Mouse (Mus musculus) forebrain, postnatal 0 days (tissue): ENCODE data around the gene Gcnt2. TPM values are rescaled to one million over a fixed set of nuclear protein-coding genes. Genes with fewer than 3 reads are reported as not detected.
"Not testable (repeated sequence)": the region's sequence is repeated elsewhere in the genome, so short reads cannot be mapped to it uniquely, and the experiment has no call there.

Experiments
- ATAC-seq: fragments of 200-750 bp; cut with Nextera tagmentation; 2 replicates; pipeline ENCODE4 v1.8.0; 2017; ENCODE audit warnings: mild to moderate bottlenecking, moderate library complexity
- DNase-seq: peaks from one replicate; pipeline ENCODE4 v3.0.0-alpha.2; 2015
- H3K27ac ChIP-seq: fragments of 300-500 bp; sonication (generic); 2 replicates; pipeline ENCODE4 v1.5.1; 2014; ENCODE audit warnings: low read depth, mild to moderate bottlenecking, antibody characterized with exemption, low read length, moderate library complexity, mixed read lengths
- H3K27me3 ChIP-seq: fragments of 300-500 bp; sonication (generic); 2 replicates; pipeline ENCODE4 v1.6.1; 2014; ENCODE audit warnings: mild to moderate bottlenecking, low read length, mixed read lengths; ENCODE audit not compliant: insufficient read depth
- H3K36me3 ChIP-seq: fragments of 300-500 bp; sonication (generic); 2 replicates; pipeline ENCODE4 v1.6.1; 2014; ENCODE audit warnings: mild to moderate bottlenecking, moderate library complexity; ENCODE audit not compliant: insufficient read depth
- H3K4me1 ChIP-seq: fragments of 300-500 bp; sonication (generic); 2 replicates; pipeline ENCODE4 v1.6.1; 2014; ENCODE audit warnings: antibody characterized with exemption; ENCODE audit not compliant: insufficient read depth
- H3K4me2 ChIP-seq: fragments of 300-500 bp; sonication (generic); 2 replicates; pipeline ENCODE4 v1.6.1; 2014; ENCODE audit warnings: low read depth, mild to moderate bottlenecking, moderate library complexity
- H3K4me3 ChIP-seq: fragments of 300-500 bp; sonication (generic); 2 replicates; pipeline ENCODE4 v1.5.1; 2014; ENCODE audit warnings: low read depth, low read length, mixed read lengths
- H3K9ac ChIP-seq: fragments of 300-500 bp; sonication (generic); 2 replicates; pipeline ENCODE4 v1.6.1; 2014; ENCODE audit warnings: mild to moderate bottlenecking
- H3K9me3 ChIP-seq: fragments of 300-500 bp; sonication (generic); 2 replicates; pipeline ENCODE4 v1.6.1; 2016; ENCODE audit warnings: low read length
- CTCF ChIP-seq: sonication (generic); IDR thresholded peaks from 2 replicates; pipeline ENCODE4 v1.5.1; 2016; ENCODE audit warnings: antibody characterized with exemption, control low read depth, low read depth
- WGBS: fragments of 180-500 bp; shearing (Covaris S2); extraction: QIAGEN DNeasy Blood & Tissue Kit; methylation state at CpG from one replicate; pipeline ENCODE4 v1.1.7; 2014; 5-methylcytosine and 5-hydroxymethylcytosine counted together
- polyA plus RNA-seq: library from polyadenylated mRNA; unstranded; fragments of >200 nt; fragmentation: Nextera tagmentation; extraction: Ambion mirVana; gene quantifications from 2 replicates; pipeline ENCODE4 v1.2.1, GENCODE M21; 2015
- total RNA-seq: library from RNA; depleted of rRNA; stranded (reverse); fragments of >200 nt; gene quantifications from 2 replicates; pipeline ENCODE4 v1.2.3, GENCODE M21; 2014

The Gcnt2 gene
- total and polyA plus RNA-seq, 2 experiments from 2014 or later: 3.3 to 8.2 TPM

GRCm38 (mm10) chr13:40988418-40988817 lies 128.9 kb downstream of the Gcnt2 start:
- no peaks in the 10 kb centered on the region for H3K36me3 ChIP-seq
- 61% methylated on average over 2 of the region's 2 CpGs for WGBS
- no peak overlapping the region for H3K9ac ChIP-seq
- no peak for DNase-seq
- no peak for TF ChIP-seq CTCF
- no peak for ATAC-seq
- no peak overlapping the region for H3K4me3 ChIP-seq
- no peaks in the 10 kb centered on the region for H3K27me3 ChIP-seq
- H3K27ac ChIP-seq: no peak overlapping the region
- H3K9me3 ChIP-seq: no peaks in the 10 kb centered on the region
- no peak overlapping the region for H3K4me2 ChIP-seq
- H3K4me1 ChIP-seq: no peaks in the 10 kb centered on the region

- Histone ChIP-seq H3K27me3 (no peaks in the 10 kb centered on the region), H3K27ac (no peak overlapping the region), H3K9me3 (no peaks in the 10 kb centered on the region), H3K4me1 (0 out of 2 replicates have a peak, but pooled peaks cover 1% of the 10 kb centered on the region), H3K4me3 (no peak overlapping the region), H3K9ac (no peak overlapping the region), H3K4me2 (no peak overlapping the region), H3K36me3 (no peaks in the 10 kb centered on the region)
- TF ChIP-seq CTCF: no peak
- ATAC-seq: no peak
- WGBS: 2% methylated on average over 8 of the region's 8 CpGs
- peak; percentile 8 for DNase-seq
These were observed 135.1 kb downstream of the Gcnt2 start for GRCm38 (mm10) chr13:40994487-40995263.

GRCm38 (mm10) chr13:40998537-40998936 lies 139.0 kb downstream of the Gcnt2 start:
- H3K4me3 ChIP-seq, H3K27me3 ChIP-seq, H3K4me1 ChIP-seq, H3K27ac ChIP-seq, ATAC-seq, H3K9ac ChIP-seq, H3K9me3 ChIP-seq, DNase-seq, H3K36me3 ChIP-seq, H3K4me2 ChIP-seq: not testable (repeated sequence)
- 90% methylated on average over 5 of the region's 5 CpGs for WGBS

DNA sequence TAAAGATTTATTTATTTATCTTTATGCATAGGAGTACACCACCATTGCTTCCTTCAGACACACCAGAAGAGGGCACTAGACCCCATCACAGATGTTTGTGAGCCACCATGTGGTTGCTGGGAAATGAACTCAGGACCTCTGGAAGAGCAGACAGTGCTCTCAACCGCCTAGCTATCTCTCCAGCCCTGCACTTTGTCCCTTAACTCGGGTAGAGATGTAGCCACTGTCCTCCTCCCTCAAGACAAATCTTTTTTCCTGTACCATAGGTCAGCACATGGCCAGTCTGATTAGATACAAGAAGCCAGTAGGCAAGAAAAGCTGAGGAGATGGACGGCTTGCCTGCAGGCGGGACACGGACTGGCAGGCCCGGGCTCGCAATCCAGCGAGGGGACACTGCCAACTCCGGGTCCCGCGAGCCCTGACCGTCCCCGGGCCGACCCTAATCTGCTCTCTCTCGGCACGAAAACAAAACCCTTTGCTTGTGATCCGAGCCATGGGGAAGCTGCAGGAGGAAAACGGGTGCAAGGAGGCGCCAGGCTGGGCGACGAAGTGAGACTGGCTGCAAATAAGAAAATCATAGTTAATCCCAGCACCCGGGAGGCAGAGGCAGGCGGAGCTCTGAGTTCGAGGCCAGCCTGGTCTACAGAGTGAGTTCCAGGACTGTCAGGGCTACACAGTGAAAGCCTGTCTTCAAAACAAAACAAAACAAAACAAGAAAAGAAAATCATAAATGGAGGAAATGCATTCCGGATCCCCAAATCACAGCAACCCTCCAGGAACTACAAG lies 140.8 kb downstream of the Gcnt2 start:
- H3K36me3 ChIP-seq: peaks cover 10% of the 10 kb centered on the region
- H3K27me3 ChIP-seq: no peaks in the 10 kb centered on the region
- DNase-seq (peak; percentile 55), ATAC-seq (peak; percentile 39)
- no peaks in the 10 kb centered on the region for H3K9me3 ChIP-seq
- TF ChIP-seq CTCF: peak; percentile 71
- peak overlapping the region; percentile 68 for H3K9ac ChIP-seq
- under 1% methylated on average over 25 of the region's 25 CpGs for WGBS
- peak overlapping the region; percentile 88 for H3K4me2 ChIP-seq
- peaks cover 10% of the 10 kb centered on the region for H3K4me1 ChIP-seq
- H3K27ac ChIP-seq: peak overlapping the region; percentile 98
- H3K4me3 ChIP-seq: peak overlapping the region; percentile 69

- TF ChIP-seq CTCF: no peak
- H3K4me3 ChIP-seq: peak within 1 kb of the TSS; percentile 69
- peak; percentile 97 for DNase-seq
- peak; percentile 98 for ATAC-seq
- peak within 1 kb of the TSS; percentile 68 for H3K9ac ChIP-seq
- no peaks in the 10 kb centered on the region for H3K9me3 ChIP-seq
- H3K27me3 ChIP-seq: no peaks in the 10 kb centered on the region
- peaks cover 17% of the 10 kb centered on the region for H3K36me3 ChIP-seq
- H3K27ac ChIP-seq: peak within 1 kb of the TSS; percentile 98
- H3K4me2 ChIP-seq: peak within 1 kb of the TSS; percentile 88
- WGBS: under 1% methylated on average over 58 of the region's 58 CpGs
- H3K4me1 ChIP-seq: peaks cover 10% of the 10 kb centered on the region
These were observed 141.5 kb downstream of the Gcnt2 start, which contains the start of gene Pak1ip1 for GRCm38 (mm10) chr13:41000926-41001639. Gene Pak1ip1 (plus strand): TSS chr13:41001023.

DNA sequence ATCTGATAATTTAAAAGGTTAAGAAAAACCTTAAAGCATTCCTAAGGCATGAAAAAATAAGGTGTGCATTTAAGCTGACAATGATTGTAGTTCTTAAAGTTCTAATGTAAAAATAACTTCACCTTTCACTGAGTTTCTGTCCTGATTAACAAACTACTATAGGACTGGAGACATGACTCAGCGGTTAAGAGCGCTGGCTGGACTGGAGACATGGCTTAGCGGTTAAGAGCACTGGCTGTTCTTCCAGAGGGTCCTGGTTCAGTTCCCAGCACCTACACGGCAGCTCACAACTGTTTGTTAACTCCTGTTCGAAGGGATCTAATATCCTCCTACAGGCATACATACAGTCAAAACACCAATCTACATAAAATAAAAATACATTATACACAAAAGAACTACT lies 142.4 kb downstream of the Gcnt2 start:
- peaks cover 26% of the 10 kb centered on the region for H3K36me3 ChIP-seq
- ATAC-seq: no peak
- H3K27ac ChIP-seq: no peak overlapping the region
- no peak for TF ChIP-seq CTCF
- no peaks in the 10 kb centered on the region for H3K9me3 ChIP-seq
- 86% methylated on average over 5 of the region's 5 CpGs for WGBS
- H3K27me3 ChIP-seq: no peaks in the 10 kb centered on the region
- peaks cover 10% of the 10 kb centered on the region for H3K4me1 ChIP-seq
- no peak overlapping the region for H3K9ac ChIP-seq
- peak overlapping the region; percentile 69 for H3K4me3 ChIP-seq
- no peak for DNase-seq
- H3K4me2 ChIP-seq: peak overlapping the region; percentile 88
